Mouse (Mus musculus) myocyte (in vitro differentiated cells): Measurements from ENCODE around the gene Ctxn1. TPM values are rescaled to one million over a fixed set of nuclear protein-coding genes. Genes with fewer than 3 reads are reported as not detected.

Source experiments
- H3K27me3 ChIP-seq: one replicate; pipeline ENCODE4 v1.6.1; 2011; ENCODE audit not compliant: control insufficient read depth, insufficient read depth, insufficient read length
- H3K36me3 ChIP-seq: one replicate; pipeline ENCODE4 v1.6.1; 2011; ENCODE audit not compliant: control insufficient read depth, insufficient read depth
- H3K4me2 ChIP-seq: one replicate; pipeline ENCODE4 v1.6.1; 2011; ENCODE audit warnings: low read depth, control low read depth
- H3K4me3 ChIP-seq: one replicate; pipeline ENCODE4 v1.5.1; 2011; ENCODE audit warnings: mild to moderate bottlenecking, control low read depth, moderate library complexity
- H3K79me2 ChIP-seq: one replicate; pipeline ENCODE4 v1.6.1; 2011; ENCODE audit not compliant: control insufficient read depth, insufficient read depth
- H3ac ChIP-seq: one replicate; pipeline ENCODE4 v1.6.1; 2011; ENCODE audit not compliant: control insufficient read depth, insufficient read length
- CEBPB ChIP-seq: IDR thresholded peaks from 2 replicates; pipeline ENCODE4 v1.6.1; 2011; ENCODE audit warnings: mild to moderate bottlenecking, moderate library complexity; ENCODE audit not compliant: poor library complexity, insufficient read depth, severe bottlenecking
- E2F4 ChIP-seq: IDR thresholded peaks from one replicate; pipeline ENCODE4 v1.6.1; 2011; ENCODE audit warnings: mild to moderate bottlenecking, control low read depth, moderate library complexity; ENCODE audit not compliant: insufficient read depth
- MAX ChIP-seq: IDR thresholded peaks from one replicate; pipeline ENCODE4 v1.6.1; 2011; ENCODE audit warnings: low read depth, mild to moderate bottlenecking, control low read depth
- MYOD1 ChIP-seq, 3 experiments: IDR thresholded peaks; one replicate each; pipeline ENCODE4 v1.6.1; 2011; ENCODE audit warnings: control low read depth in 2 of 3, low read depth in 2 of 3, mild to moderate bottlenecking in 2 of 3, moderate library complexity in 1 of 3; ENCODE audit not compliant: insufficient read length in 2 of 3, control insufficient read depth in 1 of 3
- MYOG ChIP-seq, 3 experiments: IDR thresholded peaks; one replicate each; pipeline ENCODE4 v1.6.1; 2011; ENCODE audit warnings: control low read depth in 2 of 3, low read depth in 2 of 3, mild to moderate bottlenecking in 2 of 3; ENCODE audit not compliant: insufficient read length in 2 of 3, control insufficient read depth in 1 of 3, insufficient read depth in 1 of 3
- POLR2A ChIP-seq: IDR thresholded peaks from one replicate; pipeline ENCODE4 v1.6.1; 2011; ENCODE audit warnings: low read depth, mild to moderate bottlenecking, control low read depth, moderate library complexity; ENCODE audit not compliant: insufficient read length
- POLR2AphosphoS2 ChIP-seq: IDR thresholded peaks from one replicate; pipeline ENCODE4 v1.6.1; 2011; ENCODE audit warnings: low read depth, control low read depth; ENCODE audit not compliant: insufficient read length
- REST ChIP-seq: IDR thresholded peaks from one replicate; pipeline ENCODE4 v1.6.1; 2011; ENCODE audit warnings: mild to moderate bottlenecking, control low read depth, moderate library complexity; ENCODE audit not compliant: insufficient read depth, insufficient read length
- SRF ChIP-seq: IDR thresholded peaks from one replicate; pipeline ENCODE4 v1.6.1; 2011; ENCODE audit warnings: low read depth; ENCODE audit not compliant: control insufficient read depth, insufficient read length
- TCF12 ChIP-seq: IDR thresholded peaks from one replicate; pipeline ENCODE4 v1.6.1; 2011; ENCODE audit warnings: mild to moderate bottlenecking, control low read depth; ENCODE audit not compliant: poor library complexity, insufficient read depth, severe bottlenecking
- TCF3 ChIP-seq: IDR thresholded peaks from one replicate; pipeline ENCODE4 v1.6.1; 2011; ENCODE audit warnings: low read depth, control low read depth; ENCODE audit not compliant: insufficient read length
- USF1 ChIP-seq: IDR thresholded peaks from one replicate; pipeline ENCODE4 v1.6.1; 2011; ENCODE audit warnings: low read depth, mild to moderate bottlenecking, control low read depth, moderate library complexity
- polyA plus RNA-seq: library from polyadenylated mRNA; unstranded; fragments of >200 nt; fragmentation: generic; extraction: Trizol; gene quantifications from one replicate; pipeline ENCODE4 v1.2.1, GENCODE M21; 2012; ENCODE audit warnings: missing spikeins

Gene Ctxn1
- polyA plus RNA-seq, 1 experiment = 32.6 TPM

DNA sequence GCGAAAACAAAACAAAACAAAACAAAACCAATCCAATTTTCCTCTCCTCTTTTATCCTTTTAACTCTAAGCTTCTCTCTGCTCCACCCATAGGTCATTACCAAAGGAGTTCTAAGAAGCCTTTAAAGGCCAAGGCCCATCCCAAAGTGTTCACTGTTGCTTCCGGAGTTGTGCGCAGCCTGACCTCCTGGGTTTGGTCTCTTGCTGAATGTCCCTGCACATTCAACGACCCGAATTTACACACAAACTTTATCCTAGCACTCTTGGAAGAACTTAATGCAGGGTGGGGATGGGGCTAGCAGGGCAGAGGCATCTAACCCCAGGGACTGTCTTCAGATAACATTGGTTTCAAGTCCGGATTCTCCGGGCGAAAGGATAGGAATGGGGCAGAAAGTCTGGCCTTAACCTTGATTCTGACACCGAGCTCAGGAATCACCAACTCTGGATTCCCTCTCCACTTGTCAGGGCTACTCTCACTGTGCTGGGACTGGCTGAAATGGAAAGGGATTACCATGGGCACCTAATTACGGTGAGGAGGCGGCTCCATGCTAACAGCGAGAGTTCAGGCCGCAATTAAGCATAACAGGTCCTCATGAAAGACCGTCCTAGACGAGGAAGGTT lies 21.1 kb downstream of the Ctxn1 start:
- H3ac ChIP-seq = peak overlapping the region; percentile 76
- H3K36me3 ChIP-seq = peaks cover 6% of the 10 kb centered on the region
- TF ChIP-seq USF1 (no peak), TCF12 (no peak), MYOG (IDR thresholded peaks at IDR 0.05; ENCODE audit: control insufficient read depth in 1 of 3, insufficient read depth in 1 of 3, insufficient read length in 2 of 3, low read depth in 2 of 3) (no peak), E2F4 (no peak), MAX (no peak), TCF3 (no peak), MYOD1 (IDR thresholded peaks at IDR 0.05; ENCODE audit: control insufficient read depth in 1 of 3, insufficient read length in 2 of 3, low read depth in 2 of 3) (no peak), POLR2AphosphoS2 (no peak), POLR2A (no peak), REST (no peak), SRF (no peak), CEBPB (no peak)
- peaks cover 31% of the 10 kb centered on the region for H3K79me2 ChIP-seq
- peak overlapping the region; percentile 89 for H3K4me3 ChIP-seq
- peak overlapping the region; percentile 91 for H3K4me2 ChIP-seq
- H3K27me3 ChIP-seq = no peaks in the 10 kb centered on the region

DNA sequence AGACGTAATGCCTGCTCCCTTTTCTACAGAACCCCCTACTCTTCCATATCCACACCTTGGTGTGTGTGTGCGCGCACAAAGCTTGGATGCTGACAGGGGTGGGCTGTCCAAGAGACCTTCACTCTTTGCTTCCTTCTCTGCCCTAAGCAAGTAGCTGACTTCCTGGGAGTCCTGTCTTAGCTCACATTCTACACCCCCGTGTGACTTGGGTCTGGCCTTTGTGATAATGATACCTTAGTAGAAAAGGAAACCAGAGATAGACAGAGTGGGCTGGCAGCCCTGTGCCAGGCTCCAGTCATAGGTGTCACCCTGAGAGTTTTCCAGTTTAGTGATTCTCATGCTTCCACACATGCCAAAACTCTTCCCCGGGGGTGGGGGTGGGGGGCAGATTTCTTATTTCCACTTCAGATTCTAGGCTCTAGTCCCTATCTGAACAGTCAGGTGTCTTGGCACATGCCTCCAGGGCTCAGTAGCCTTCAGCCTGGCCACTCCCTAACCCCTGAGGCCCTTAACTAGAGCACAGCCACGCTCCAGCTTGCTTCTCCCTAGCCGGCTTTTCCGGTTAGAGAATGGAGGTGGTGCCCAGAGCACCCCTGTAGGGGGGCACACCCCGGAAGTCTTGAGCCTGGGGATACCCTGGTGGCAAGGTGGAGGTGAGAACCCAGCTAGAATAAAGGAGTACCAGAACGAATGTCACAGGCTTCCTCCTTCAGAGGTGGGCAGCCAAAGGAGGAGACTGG lies 28.3 kb downstream of the Ctxn1 start:
- H3ac ChIP-seq = no peak overlapping the region

GRCm38 (mm10) chr8:4229784-4230183 lies 29.3 kb downstream of the Ctxn1 start:
- peaks cover 1% of the 10 kb centered on the region for H3K27me3 ChIP-seq
- H3K36me3 ChIP-seq = no peaks in the 10 kb centered on the region
- no peaks in the 10 kb centered on the region for H3K79me2 ChIP-seq
- TF ChIP-seq E2F4 = no peak
- TF ChIP-seq POLR2A = no peak
- no peak for TF ChIP-seq POLR2AphosphoS2
- TF ChIP-seq REST = no peak
- TF ChIP-seq CEBPB = no peak
- no peak overlapping the region for H3K4me3 ChIP-seq
- no peak overlapping the region for H3ac ChIP-seq
- H3K4me2 ChIP-seq = no peak overlapping the region

More for the DNA sequence above, 28.3 kb downstream of the Ctxn1 start:
- H3K4me3 ChIP-seq = no peak overlapping the region
- TF ChIP-seq REST (no peak), POLR2AphosphoS2 (no peak), MYOG (IDR thresholded peaks at IDR 0.05; ENCODE audit: control insufficient read depth in 1 of 3, insufficient read depth in 1 of 3, insufficient read length in 2 of 3, low read depth in 2 of 3) (no peak), SRF (no peak), E2F4 (no peak), MYOD1 (IDR thresholded peaks at IDR 0.05; ENCODE audit: control insufficient read depth in 1 of 3, insufficient read length in 2 of 3, low read depth in 2 of 3) (no peak), TCF3 (no peak), POLR2A (no peak), MAX (no peak)
- no peaks in the 10 kb centered on the region for H3K36me3 ChIP-seq
- H3K4me2 ChIP-seq = no peak overlapping the region
- H3K27me3 ChIP-seq = no peaks in the 10 kb centered on the region
- no peaks in the 10 kb centered on the region for H3K79me2 ChIP-seq

GRCm38 (mm10) chr8:4227919-4228318 lies 31.2 kb downstream of the Ctxn1 start:
- Histone ChIP-seq H3K36me3 (no peaks in the 10 kb centered on the region), H3K4me3 (peak overlapping the region; percentile 23), H3K79me2 (no peaks in the 10 kb centered on the region), H3ac (no peak overlapping the region), H3K27me3 (peaks cover 14% of the 10 kb centered on the region), H3K4me2 (no peak overlapping the region)
- TF ChIP-seq MAX (no peak), MYOG (IDR thresholded peaks at IDR 0.05; ENCODE audit: control insufficient read depth in 1 of 3, insufficient read depth in 1 of 3, insufficient read length in 2 of 3, low read depth in 2 of 3) (no peak)

DNA sequence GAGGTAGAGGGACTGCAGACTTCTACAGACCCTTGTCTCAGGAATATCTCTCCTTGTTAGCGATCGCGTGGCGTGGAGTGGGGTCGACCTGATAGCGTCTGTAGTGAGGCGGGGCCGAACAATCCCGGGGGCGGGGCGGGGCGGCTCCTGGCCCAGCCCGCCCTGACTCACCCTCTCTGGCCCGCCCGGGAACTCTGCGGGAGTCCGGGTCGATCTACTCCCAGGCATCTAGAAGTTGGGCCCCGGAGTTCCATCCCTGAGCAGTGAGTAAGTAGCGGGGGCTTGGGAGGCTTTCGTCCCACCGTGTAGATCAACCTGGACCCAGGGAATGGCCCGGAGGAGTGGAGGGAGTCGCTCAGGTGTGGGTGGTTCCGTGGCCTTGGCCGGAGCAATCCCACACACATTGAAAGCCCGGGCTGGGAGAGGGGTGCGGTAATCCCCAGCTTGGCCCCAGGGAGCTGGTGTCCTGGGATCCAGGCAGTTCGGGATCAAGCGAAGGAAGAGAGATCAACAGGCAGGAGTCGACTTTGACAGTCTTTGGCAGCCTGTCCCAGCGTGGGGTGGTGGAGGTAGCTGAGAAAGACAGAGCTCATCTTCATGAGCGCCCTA lies 32.2 kb downstream of the Ctxn1 start, which contains the start of gene Lrrc8e:
Lrrc8e (plus strand) TSS at position 89 of the 609 bp plus-strand sequence.
- no peak for TF ChIP-seq E2F4
- no peak for TF ChIP-seq USF1
- no peak for TF ChIP-seq MYOG (IDR thresholded peaks at IDR 0.05; ENCODE audit: control insufficient read depth in 1 of 3, insufficient read depth in 1 of 3, insufficient read length in 2 of 3, low read depth in 2 of 3)
- TF ChIP-seq MAX = no peak
- TF ChIP-seq MYOD1 (IDR thresholded peaks at IDR 0.05; ENCODE audit: control insufficient read depth in 1 of 3, insufficient read length in 2 of 3, low read depth in 2 of 3) = no peak
- TF ChIP-seq POLR2AphosphoS2 = no peak
- no peak for TF ChIP-seq TCF12
- TF ChIP-seq POLR2A = no peak
- TF ChIP-seq CEBPB = no peak
- no peak for TF ChIP-seq SRF
- no peak for TF ChIP-seq REST
- TF ChIP-seq TCF3 = no peak
- Histone ChIP-seq H3K4me3 (peak within 1 kb of the TSS; percentile 23), H3K36me3 (no peaks in the 10 kb centered on the region), H3K79me2 (no peaks in the 10 kb centered on the region), H3ac (no peak within 1 kb of the TSS), H3K4me2 (peak within 1 kb of the TSS; percentile 73), H3K27me3 (peaks cover 14% of the 10 kb centered on the region)
